Mouse (Mus musculus) midbrain, postnatal 0 days (tissue): ENCODE data around the gene Plxnb3. TPM values are rescaled to one million over a fixed set of nuclear protein-coding genes. Genes with fewer than 3 reads are reported as not detected.

Experiments used
- ATAC-seq: fragments of 200-750 bp; cut with Nextera tagmentation; 2 replicates; pipeline ENCODE4 v1.8.0; 2017; ENCODE audit warnings: moderate number of reproducible peaks, mild to moderate bottlenecking, moderate TSS enrichment, moderate library complexity; ENCODE audit not compliant: low FRiP score
- DNase-seq: peaks from one replicate; pipeline ENCODE4 v3.0.0-alpha.2; 2015; ENCODE audit warnings: low spot score
- H3K27ac ChIP-seq: fragments of 300-500 bp; sonication (generic); 2 replicates; pipeline ENCODE4 v1.5.1; 2014; ENCODE audit warnings: low read depth, mild to moderate bottlenecking, low read length, mixed read lengths
- H3K27me3 ChIP-seq: fragments of 300-500 bp; sonication (generic); 2 replicates; pipeline ENCODE4 v1.6.1; 2014; ENCODE audit warnings: low read length, control low read depth, mixed read lengths; ENCODE audit not compliant: insufficient read depth
- H3K36me3 ChIP-seq: fragments of 300-500 bp; sonication (generic); 2 replicates; pipeline ENCODE4 v1.6.1; 2014; ENCODE audit warnings: low read length, control low read depth, mixed read lengths; ENCODE audit not compliant: insufficient read depth
- H3K4me1 ChIP-seq: fragments of 300-500 bp; sonication (generic); 2 replicates; pipeline ENCODE4 v1.6.1; 2014; ENCODE audit warnings: mild to moderate bottlenecking, control low read depth, antibody characterized with exemption, low read length, mixed read lengths; ENCODE audit not compliant: insufficient read depth
- H3K4me2 ChIP-seq: fragments of 300-500 bp; sonication (generic); 2 replicates; pipeline ENCODE4 v1.6.1; 2014; ENCODE audit warnings: low read depth, mild to moderate bottlenecking, low read length, mixed read lengths; ENCODE audit not compliant: poor library complexity, severe bottlenecking
- H3K4me3 ChIP-seq: fragments of 300-500 bp; sonication (generic); 2 replicates; pipeline ENCODE4 v1.5.1; 2014; ENCODE audit warnings: low read depth, mild to moderate bottlenecking, low read length, moderate library complexity
- H3K9ac ChIP-seq: fragments of 300-500 bp; sonication (generic); replicated peaks from 2 replicates; pipeline ENCODE4 v1.6.1; 2014; ENCODE audit warnings: mild to moderate bottlenecking, low read length, moderate library complexity, mixed read lengths; ENCODE audit not compliant: poor library complexity, severe bottlenecking
- H3K9me3 ChIP-seq: fragments of 300-500 bp; sonication (generic); 2 replicates; pipeline ENCODE4 v1.6.1; 2016; ENCODE audit warnings: low read length, control low read depth
- CTCF ChIP-seq: IDR thresholded peaks from 2 replicates; pipeline ENCODE4 v1.5.1; 2016; ENCODE audit warnings: antibody characterized with exemption, mild to moderate bottlenecking
- WGBS: fragments of 180-500 bp; shearing (Covaris S2); extraction: QIAGEN DNeasy Blood & Tissue Kit; methylation state at CpG from one replicate; pipeline ENCODE4 v1.1.7; 2014; 5-methylcytosine and 5-hydroxymethylcytosine counted together
- polyA plus RNA-seq: library from polyadenylated mRNA; unstranded; fragments of >200 nt; fragmentation: Nextera tagmentation; extraction: Ambion mirVana; gene quantifications from 2 replicates; pipeline ENCODE4 v1.2.1, GENCODE M21; 2015
- total RNA-seq: library from RNA; depleted of rRNA; stranded (reverse); fragments of >200 nt; gene quantifications from 2 replicates; pipeline ENCODE4 v1.2.3, GENCODE M21; 2014; rRNA removed

The Plxnb3 gene
- total and polyA plus RNA-seq, 2 experiments from 2014 or later: 0.58 to 4.0 TPM

- no peaks in the 10 kb centered on the region for H3K9me3 ChIP-seq
- no peak for DNase-seq
- no peaks in the 10 kb centered on the region for H3K27me3 ChIP-seq
- no peaks in the 10 kb centered on the region for H3K4me1 ChIP-seq
- no peak overlapping the region for H3K4me2 ChIP-seq
- no peak overlapping the region for H3K9ac ChIP-seq
- no peak for TF ChIP-seq CTCF
- H3K4me3 ChIP-seq: no peak overlapping the region
- WGBS: 54% methylated on average over 3 of the region's 3 CpGs
- ATAC-seq: no peak
- H3K27ac ChIP-seq: no peak overlapping the region
- no peaks in the 10 kb centered on the region for H3K36me3 ChIP-seq
Measured at GRCm38 (mm10) chrX:73816596-73817314, 59.9 kb downstream of the Plxnb3 start.

Other genes starting within 250 kb of the Plxnb3 start
- 1.4 and 2.1 TPM in 2 replicates for gene Dusp9, start 117.7 kb upstream of the Plxnb3 start, total RNA-seq
- gene Dusp9, start 117.7 kb upstream of the Plxnb3 start, polyA plus RNA-seq: 0.39 and 0.68 TPM in 2 replicates
- 89.4 and 136 TPM in 2 replicates for gene Pnck, start 97.0 kb upstream of the Plxnb3 start, total RNA-seq
- 159 and 172 TPM in 2 replicates for gene Pnck, start 97.0 kb upstream of the Plxnb3 start, polyA plus RNA-seq
- 49.5 and 69.4 TPM in 2 replicates for gene Slc6a8, start 83.9 kb upstream of the Plxnb3 start, total RNA-seq
- gene Slc6a8, start 83.9 kb upstream of the Plxnb3 start, polyA plus RNA-seq: 6.0 and 6.6 TPM in 2 replicates
- gene Bcap31, start 40.9 kb upstream of the Plxnb3 start, total RNA-seq: 48.7 and 58.1 TPM in 2 replicates
- 133 and 134 TPM in 2 replicates for gene Bcap31, start 40.9 kb upstream of the Plxnb3 start, polyA plus RNA-seq
- gene Abcd1, start 40.5 kb upstream of the Plxnb3 start, total RNA-seq: 16.7 and 19.2 TPM in 2 replicates
- 7.9 and 9.0 TPM in 2 replicates for gene Abcd1, start 40.5 kb upstream of the Plxnb3 start, polyA plus RNA-seq
- 0.09 and 0.49 TPM in 2 replicates for gene Srpk3, start 17.3 kb downstream of the Plxnb3 start, total RNA-seq
- gene Srpk3, start 17.3 kb downstream of the Plxnb3 start, polyA plus RNA-seq: 2.1 and 2.4 TPM in 2 replicates
- gene Idh3g, start 29.8 kb downstream of the Plxnb3 start, total RNA-seq: 207 and 236 TPM in 2 replicates
- gene Idh3g, start 29.8 kb downstream of the Plxnb3 start, polyA plus RNA-seq: 218 and 245 TPM in 2 replicates
- gene Ssr4, start 29.9 kb downstream of the Plxnb3 start, total RNA-seq: 99.8 and 115 TPM in 2 replicates
- 166 and 184 TPM in 2 replicates for gene Ssr4, start 29.9 kb downstream of the Plxnb3 start, polyA plus RNA-seq
- gene Pdzd4, start 67.9 kb downstream of the Plxnb3 start, total RNA-seq: 196 and 242 TPM in 2 replicates
- gene Pdzd4, start 67.9 kb downstream of the Plxnb3 start, polyA plus RNA-seq: 4.4 and 5.1 TPM in 2 replicates
- not detected in 2 replicates for gene Avpr2, start 135.0 kb downstream of the Plxnb3 start, total RNA-seq
- gene Avpr2, start 135.0 kb downstream of the Plxnb3 start, polyA plus RNA-seq: 0.06 TPM in 1 of 2 replicates, not detected in the other
- 292 and 296 TPM in 2 replicates for gene L1cam, start 139.0 kb downstream of the Plxnb3 start, total RNA-seq
- 113 and 116 TPM in 2 replicates for gene L1cam, start 139.0 kb downstream of the Plxnb3 start, polyA plus RNA-seq
- gene Arhgap4, start 164.8 kb downstream of the Plxnb3 start, total RNA-seq: 4.8 and 5.6 TPM in 2 replicates
- 1.3 and 1.4 TPM in 2 replicates for gene Arhgap4, start 164.8 kb downstream of the Plxnb3 start, polyA plus RNA-seq
- 47.7 and 83.0 TPM in 2 replicates for gene Naa10, start 164.9 kb downstream of the Plxnb3 start, total RNA-seq
- 77.5 and 81.8 TPM in 2 replicates for gene Naa10, start 164.9 kb downstream of the Plxnb3 start, polyA plus RNA-seq
- gene Renbp, start 173.8 kb downstream of the Plxnb3 start, total RNA-seq: 3.3 and 8.8 TPM in 2 replicates
- 10.3 and 12.5 TPM in 2 replicates for gene Renbp, start 173.8 kb downstream of the Plxnb3 start, polyA plus RNA-seq
- gene Hcfc1, start 209.3 kb downstream of the Plxnb3 start, total RNA-seq: 101 and 111 TPM in 2 replicates
- 30.3 and 33.2 TPM in 2 replicates for gene Hcfc1, start 209.3 kb downstream of the Plxnb3 start, polyA plus RNA-seq